Mouse (Mus musculus) lung, adult 2 months (tissue): ENCODE measurements around the gene Hacd2. TPM values are rescaled to one million over a fixed set of nuclear protein-coding genes. Genes with fewer than 3 reads are reported as not detected.

Experiments
- DNase-seq: peaks from one replicate; pipeline ENCODE4 v3.0.0; 2022
- H3K4me1 ChIP-seq: fragments of 200-500 bp; 2 replicates; pipeline ENCODE4 v1.6.1; 2011; ENCODE audit warnings: low read length; ENCODE audit not compliant: control insufficient read depth, insufficient read depth
- H3K4me3 ChIP-seq: fragments of 200-500 bp; replicated peaks from 2 replicates; pipeline ENCODE3; 2011; ENCODE audit warnings: low read depth, mild to moderate bottlenecking, control low read depth, low read length; ENCODE audit errors: extremely low read depth
- CTCF ChIP-seq: fragments of 200-500 bp; IDR thresholded peaks from 2 replicates; pipeline ENCODE4 v1.5.1; 2011; ENCODE audit warnings: mild to moderate bottlenecking, low read length, control low read depth; ENCODE audit not compliant: insufficient read depth
- POLR2A ChIP-seq: fragments of 200-500 bp; IDR thresholded peaks from 2 replicates; pipeline ENCODE4 v1.6.1; 2011; ENCODE audit warnings: low read depth, mild to moderate bottlenecking, control low read depth, low read length, borderline replicate concordance; ENCODE audit errors: extremely low read depth
- WGBS: fragments of 180-500 bp; shearing (Covaris S2); methylation state at CpG from one replicate; pipeline ENCODE4 v1.1.7; 2018; 5-methylcytosine and 5-hydroxymethylcytosine counted together
- polyA plus RNA-seq: library from polyadenylated mRNA; depleted of rRNA; stranded (reverse); fragments of >200 nt; gene quantifications from 2 replicates; pipeline ENCODE4 v1.2.3, GENCODE M21; 2012

The Hacd2 gene
- polyA plus RNA-seq, 1 experiment = 22.5 TPM

DNA sequence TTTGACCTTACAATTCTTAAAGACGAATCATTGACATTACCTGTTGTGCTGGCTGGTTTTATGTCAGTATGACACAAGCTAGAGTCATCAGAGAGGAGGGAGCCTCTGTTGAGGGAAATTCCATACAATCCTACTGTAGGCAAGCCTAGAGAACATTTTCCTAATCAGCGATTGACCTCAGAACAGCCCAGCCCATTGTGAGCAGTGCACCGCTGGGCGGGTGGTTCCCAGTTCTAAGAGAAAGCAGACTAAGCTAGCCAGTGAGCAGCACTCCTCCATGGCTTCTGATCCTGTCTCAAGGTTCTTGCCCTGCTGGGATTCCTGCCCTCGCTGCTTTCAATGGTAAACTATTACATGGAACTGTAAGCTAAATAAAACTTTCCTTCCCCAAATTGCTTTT is 17.9 kb upstream of the Hacd2 start:
- no peak for DNase-seq
- 66% methylated on average over 5 of the region's 5 CpGs for WGBS
- Histone ChIP-seq H3K4me3 (no peak overlapping the region), H3K4me1 (no peaks in the 10 kb centered on the region)
- no peak for TF ChIP-seq POLR2A
- TF ChIP-seq CTCF = no peak

DNA sequence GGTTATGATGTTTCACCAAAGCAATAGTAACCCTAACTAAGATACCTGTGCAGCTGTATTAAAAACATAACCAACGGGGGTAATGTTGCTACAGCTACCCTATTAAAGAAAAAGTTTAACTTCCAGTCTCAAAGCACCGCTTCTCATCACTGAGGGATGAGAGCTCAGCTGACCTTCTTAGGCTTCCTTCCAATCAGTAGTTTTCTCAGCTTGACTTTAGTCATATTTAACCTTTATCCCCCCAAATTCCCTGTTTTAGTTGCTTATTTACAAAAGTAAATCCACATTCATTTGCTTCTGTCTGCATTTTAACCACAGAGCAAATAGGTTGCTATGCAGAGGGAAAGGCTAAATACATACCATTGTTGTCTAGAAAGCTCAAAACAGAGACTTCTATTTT is 17.5 kb upstream of the Hacd2 start:
- WGBS = 79% methylated on average over 2 of the region's 2 CpGs
- no peak for TF ChIP-seq POLR2A
- TF ChIP-seq CTCF = no peak
- Histone ChIP-seq H3K4me3 (no peak overlapping the region), H3K4me1 (no peaks in the 10 kb centered on the region)
- no peak for DNase-seq

DNA sequence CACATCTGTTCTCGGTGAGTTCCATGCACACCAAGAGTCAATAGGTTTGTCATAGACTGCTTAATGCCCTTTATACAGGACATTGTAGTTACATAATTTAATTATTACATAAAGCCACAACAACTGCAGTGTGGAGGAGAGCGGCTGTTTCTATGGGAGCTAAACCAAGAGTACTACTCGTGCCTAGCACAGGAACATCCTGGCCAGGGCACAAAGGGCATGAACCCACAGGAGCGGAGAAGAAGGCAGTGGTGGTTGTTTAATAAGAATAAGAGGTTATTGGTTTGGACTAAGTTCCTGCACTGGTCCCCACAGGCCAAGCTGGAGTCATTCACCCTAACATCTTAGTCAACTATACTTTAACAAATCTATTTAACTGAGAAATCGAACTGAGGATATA is 16.0 kb upstream of the Hacd2 start:
- no peak for TF ChIP-seq CTCF
- no peaks in the 10 kb centered on the region for H3K4me1 ChIP-seq
- H3K4me3 ChIP-seq = no peak overlapping the region
- WGBS = 74% methylated on average over 5 of the region's 5 CpGs
- no peak for DNase-seq

DNA sequence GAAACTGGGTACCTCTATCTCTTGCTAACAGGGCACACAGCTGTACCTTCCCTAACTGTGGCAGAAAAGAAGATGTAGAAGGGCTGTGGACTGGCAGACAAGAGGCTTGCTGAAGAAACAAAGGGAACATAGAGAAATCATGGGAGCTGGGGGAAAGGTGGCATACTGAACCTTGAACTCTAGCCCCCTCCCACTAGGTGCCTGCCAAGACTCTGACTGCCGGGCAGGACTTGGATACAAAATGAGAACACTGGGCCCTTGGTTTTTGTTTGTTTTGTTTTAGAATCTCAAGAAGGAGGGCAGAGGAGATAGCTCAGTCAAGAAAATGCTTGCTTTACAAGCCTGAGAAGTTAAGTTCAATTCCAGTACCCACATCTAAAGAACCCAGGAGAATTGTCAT is 14.9 kb upstream of the Hacd2 start:
- no peak for TF ChIP-seq CTCF
- TF ChIP-seq POLR2A = no peak
- no peaks in the 10 kb centered on the region for H3K4me1 ChIP-seq
- WGBS = 57% methylated on average over 1 of the region's 1 CpGs
- no peak for DNase-seq
- H3K4me3 ChIP-seq = no peak overlapping the region

DNA sequence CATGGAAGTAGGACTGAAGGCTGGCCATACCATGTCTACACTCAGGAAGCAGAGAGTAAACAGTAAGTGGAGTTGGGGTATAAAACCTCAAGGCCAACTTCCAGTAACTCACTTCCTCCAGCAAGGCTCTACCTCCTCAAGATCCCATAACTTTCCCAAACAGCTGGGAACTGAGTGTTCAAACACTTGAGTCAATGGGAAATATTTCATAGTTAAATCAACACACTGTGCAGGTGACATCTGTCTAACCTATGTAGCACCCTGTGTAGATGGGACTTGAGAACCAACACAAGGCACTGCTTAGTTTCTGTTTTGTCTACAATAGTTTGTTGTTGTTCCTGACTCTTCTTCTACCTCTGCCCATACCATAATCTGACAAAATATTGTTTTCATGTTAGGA is 13.8 kb upstream of the Hacd2 start:
- no peak for DNase-seq
- TF ChIP-seq CTCF = no peak
- TF ChIP-seq POLR2A = no peak
- Histone ChIP-seq H3K4me3 (no peak overlapping the region), H3K4me1 (no peaks in the 10 kb centered on the region)

DNA sequence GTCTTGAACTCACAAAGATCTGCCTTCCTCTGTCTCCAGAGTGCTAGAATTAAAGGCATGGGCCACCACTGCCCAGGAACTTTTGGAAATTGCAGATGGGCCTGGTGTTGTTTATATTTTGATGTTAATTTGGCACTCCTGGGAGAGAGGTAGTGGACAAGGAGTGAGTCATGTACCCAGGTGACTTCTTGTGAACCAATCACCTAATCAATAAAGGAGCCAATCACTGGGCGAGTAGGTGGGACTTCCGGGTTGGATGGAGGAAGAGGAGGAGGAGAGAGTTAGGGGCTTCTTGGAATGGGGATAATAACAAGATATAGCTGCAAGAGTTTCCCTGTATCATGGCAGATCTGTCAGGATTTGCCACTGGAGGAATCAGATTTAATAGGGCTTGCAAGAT is 8.7 kb upstream of the Hacd2 start:
- no peak for TF ChIP-seq CTCF
- TF ChIP-seq POLR2A = no peak
- DNase-seq = no peak
- Histone ChIP-seq H3K4me1 (no peaks in the 10 kb centered on the region), H3K4me3 (no peak overlapping the region)
- WGBS = 87% methylated on average over 2 of the region's 2 CpGs

DNA sequence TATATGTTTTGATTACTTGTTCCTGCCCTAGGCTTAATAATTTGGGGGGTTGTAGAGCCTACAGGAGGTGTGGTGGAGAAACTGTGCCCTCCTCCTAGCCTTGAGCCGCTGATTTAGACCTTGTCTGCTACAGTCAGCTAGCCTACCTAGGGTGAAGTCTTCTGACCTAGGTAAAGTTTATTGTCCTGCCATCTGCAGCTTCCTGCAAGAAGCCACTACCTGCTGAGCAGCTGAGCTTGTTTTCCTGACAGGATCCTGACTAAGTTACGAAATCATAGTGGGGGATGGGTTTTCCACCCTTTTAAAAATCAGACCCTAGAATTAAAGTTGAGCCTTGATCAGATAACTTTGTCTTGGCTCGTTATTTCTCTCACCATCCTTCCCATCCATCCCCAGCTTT is 5.7 kb upstream of the Hacd2 start:
- TF ChIP-seq CTCF (no peak), POLR2A (no peak)
- 76% methylated on average over 3 of the region's 3 CpGs for WGBS
- Histone ChIP-seq H3K4me3 (no peak overlapping the region), H3K4me1 (no peaks in the 10 kb centered on the region)
- no peak for DNase-seq

DNA sequence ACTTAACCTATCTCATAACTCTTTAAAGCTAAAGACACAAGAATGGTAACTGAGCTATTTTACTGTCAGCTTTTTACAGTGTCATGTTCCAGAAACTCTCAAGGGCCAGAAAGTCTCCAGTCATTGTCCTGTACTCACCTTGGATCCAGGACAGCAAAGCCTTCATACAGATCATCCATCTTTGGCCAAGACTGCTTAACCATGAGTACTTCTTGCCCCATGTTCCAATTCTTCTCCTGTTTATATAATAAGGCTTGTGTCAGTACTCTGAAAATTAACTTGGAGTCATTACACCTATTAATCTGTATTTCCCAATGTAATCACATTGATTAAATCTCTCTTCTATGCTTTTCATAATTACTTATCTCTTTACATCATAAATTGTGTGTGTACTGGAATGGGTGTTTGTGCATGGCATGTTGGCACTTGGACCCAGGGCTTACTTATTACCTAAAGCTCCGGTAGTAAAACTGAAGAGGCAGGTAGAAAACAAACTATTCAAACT is 3.7 kb upstream of the Hacd2 start:
- Histone ChIP-seq H3K4me1 (no peaks in the 10 kb centered on the region), H3K4me3 (no peak overlapping the region)
- 89% methylated on average over 1 of the region's 1 CpGs for WGBS
- no peak for DNase-seq
- no peak for TF ChIP-seq POLR2A
- TF ChIP-seq CTCF = no peak

DNA sequence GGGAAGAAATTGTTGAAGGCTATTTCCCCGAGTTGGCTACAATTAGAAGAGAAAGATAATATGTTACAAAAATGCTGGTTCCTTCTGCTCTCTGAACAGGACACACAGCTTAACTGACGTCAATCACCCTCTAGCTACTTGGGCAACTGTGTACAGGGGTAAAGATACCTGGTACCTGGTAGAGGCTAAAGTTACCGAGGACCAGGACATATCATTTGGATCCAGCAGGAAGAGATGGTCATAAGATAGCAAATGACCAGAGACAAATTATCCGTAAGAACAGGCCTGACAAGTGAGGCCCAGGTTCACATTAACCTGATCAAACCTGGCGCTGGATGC is 356 bp upstream of the Hacd2 start:
- DNase-seq = no peak
- TF ChIP-seq POLR2A = no peak
- no peak for TF ChIP-seq CTCF
- peak overlapping the region; percentile 43 for H3K4me3 ChIP-seq
- WGBS = 56% methylated on average over 5 of the region's 5 CpGs
- H3K4me1 ChIP-seq = no peaks in the 10 kb centered on the region

DNA sequence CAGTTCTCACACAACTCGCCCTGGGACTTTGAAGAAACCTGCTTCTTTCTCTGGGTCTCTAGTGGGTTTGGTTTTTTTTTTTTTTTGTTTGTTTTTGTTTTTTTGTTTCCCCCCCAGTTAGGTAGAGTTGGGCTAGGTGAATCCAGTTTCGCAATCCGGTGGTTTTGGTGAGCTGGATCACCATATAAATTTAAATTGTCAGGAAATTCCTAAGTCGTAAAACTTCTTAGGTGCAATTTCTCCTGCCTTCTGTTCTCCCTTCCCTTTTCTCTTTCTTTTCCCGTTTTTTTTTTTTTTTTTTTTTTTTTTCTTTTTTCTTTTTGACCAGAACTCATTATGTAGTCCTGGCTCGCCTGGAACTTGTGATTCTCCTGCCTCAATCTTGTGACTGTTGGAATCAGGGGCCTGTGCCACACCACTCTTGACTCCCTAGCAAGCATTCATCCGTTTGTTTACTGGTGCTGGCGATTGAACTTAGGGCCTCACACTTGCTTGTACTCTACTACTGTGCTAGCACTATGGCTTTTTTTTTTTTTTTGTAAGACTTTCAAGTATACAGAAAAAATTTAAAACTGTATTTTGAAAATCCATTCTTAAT is 1.0 kb downstream of the Hacd2 start:
- Histone ChIP-seq H3K4me3 (peak overlapping the region; percentile 69), H3K4me1 (no peaks in the 10 kb centered on the region)
- TF ChIP-seq POLR2A = no peak
- no peak for TF ChIP-seq CTCF
- no peak for DNase-seq
- WGBS = 25% methylated on average over 8 of the region's 8 CpGs

DNA sequence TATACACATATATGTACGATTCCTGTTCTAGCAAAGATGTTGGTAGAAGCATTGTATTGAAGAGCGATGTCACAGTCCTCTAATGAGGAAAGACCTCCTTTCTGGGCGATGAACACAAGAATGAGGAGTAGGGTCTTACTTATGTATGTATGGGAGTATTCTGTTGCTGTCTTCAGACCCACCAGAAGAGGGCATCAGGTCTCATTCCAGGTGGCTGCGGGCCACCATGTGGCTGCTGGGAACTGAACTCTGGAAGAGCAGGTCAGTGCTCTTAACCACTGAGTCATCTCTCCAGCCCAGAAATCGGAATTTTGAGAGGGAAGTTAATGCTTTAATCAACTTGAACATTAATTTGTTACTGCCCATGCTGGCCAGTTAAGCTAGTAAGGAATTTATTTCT is 2.1 kb downstream of the Hacd2 start:
- DNase-seq = no peak
- no peaks in the 10 kb centered on the region for H3K4me1 ChIP-seq
- no peak overlapping the region for H3K4me3 ChIP-seq
- TF ChIP-seq CTCF = no peak
- no peak for TF ChIP-seq POLR2A
- 89% methylated on average over 5 of the region's 5 CpGs for WGBS
